Mouse (Mus musculus) forebrain, embryonic 13.5 days (tissue): ENCODE measurements around the gene Rsph9. TPM values are rescaled to one million over a fixed set of nuclear protein-coding genes. Genes with fewer than 3 reads are reported as not detected.
A peak's percentile ranks its signal among the peaks of the same experiment; 100 is the strongest.

ENCODE experiments used
- ATAC-seq: fragments of 200-750 bp; cut with Nextera tagmentation; 2 replicates; pipeline ENCODE4 v1.8.0; 2017
- H3K27ac ChIP-seq: fragments of 300-500 bp; sonication (generic); 2 replicates; pipeline ENCODE4 v1.5.1; 2015; ENCODE audit warnings: inconsistent platforms, mild to moderate bottlenecking, moderate library complexity
- H3K27me3 ChIP-seq: fragments of 300-500 bp; sonication (generic); 2 replicates; pipeline ENCODE4 v1.6.1; 2015; ENCODE audit warnings: mild to moderate bottlenecking, inconsistent platforms
- H3K36me3 ChIP-seq: fragments of 300-500 bp; sonication (generic); 2 replicates; pipeline ENCODE4 v1.6.1; 2015; ENCODE audit warnings: mild to moderate bottlenecking, inconsistent platforms; ENCODE audit not compliant: poor library complexity, severe bottlenecking
- H3K4me1 ChIP-seq: fragments of 300-500 bp; sonication (generic); 2 replicates; pipeline ENCODE4 v1.6.1; 2015; ENCODE audit warnings: inconsistent platforms
- H3K4me2 ChIP-seq: fragments of 300-500 bp; sonication (generic); 2 replicates; pipeline ENCODE4 v1.6.1; 2015; ENCODE audit warnings: inconsistent platforms, mild to moderate bottlenecking, moderate library complexity
- H3K4me3 ChIP-seq: fragments of 300-500 bp; sonication (generic); 2 replicates; pipeline ENCODE4 v1.5.1; 2015; ENCODE audit warnings: mild to moderate bottlenecking, inconsistent platforms
- H3K9ac ChIP-seq: fragments of 300-500 bp; sonication (generic); 2 replicates; pipeline ENCODE4 v1.6.1; 2015; ENCODE audit warnings: mild to moderate bottlenecking, inconsistent platforms
- H3K9me3 ChIP-seq: fragments of 300-500 bp; sonication (generic); replicated peaks from 2 replicates; pipeline ENCODE4 v1.6.1; 2016; ENCODE audit warnings: inconsistent platforms
- WGBS: fragments of 180-500 bp; shearing (Covaris S2); methylation state at CpG from one replicate; pipeline ENCODE4 v1.1.7; 2015; 5-methylcytosine and 5-hydroxymethylcytosine counted together
- polyA plus RNA-seq: library from polyadenylated mRNA; unstranded; fragments of >200 nt; fragmentation: Nextera tagmentation; extraction: Ambion mirVana; gene quantifications from 2 replicates; pipeline ENCODE4 v1.2.1, GENCODE M21; 2015

Gene Rsph9
- polyA plus RNA-seq, 1 experiment from 2014 or later = 22.1 TPM

DNA sequence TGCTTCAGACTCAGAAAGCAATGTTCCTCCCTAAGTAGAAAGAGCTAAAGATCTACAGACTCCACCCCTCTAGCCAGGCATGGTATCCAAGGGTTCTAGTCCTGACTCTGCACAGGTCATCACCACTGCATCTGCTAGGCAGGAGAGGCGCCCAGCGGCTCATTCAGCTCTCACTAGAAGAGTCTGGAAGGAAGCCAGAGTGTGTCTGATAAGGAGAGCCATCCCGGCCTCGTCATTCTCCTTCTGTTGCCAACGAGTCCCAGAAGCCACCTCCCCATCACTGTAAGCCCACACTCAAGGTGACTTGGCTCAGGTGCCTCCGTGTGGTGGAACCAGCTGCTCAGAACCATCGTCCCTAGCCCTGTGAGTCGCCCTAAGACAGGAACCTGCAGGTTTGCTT, 11.2 kb downstream of the Rsph9 start:
- H3K4me1 ChIP-seq = no peaks in the 10 kb centered on the region
- ATAC-seq = no peak
- H3K4me2 ChIP-seq = no peak overlapping the region
- H3K9me3 ChIP-seq = no peaks in the 10 kb centered on the region
- H3K4me3 ChIP-seq = no peak overlapping the region
- H3K27me3 ChIP-seq = no peaks in the 10 kb centered on the region
- no peak overlapping the region for H3K9ac ChIP-seq
- peaks cover 33% of the 10 kb centered on the region for H3K36me3 ChIP-seq
- H3K27ac ChIP-seq = no peak overlapping the region
- WGBS = 76% methylated on average over 8 of the region's 8 CpGs

DNA sequence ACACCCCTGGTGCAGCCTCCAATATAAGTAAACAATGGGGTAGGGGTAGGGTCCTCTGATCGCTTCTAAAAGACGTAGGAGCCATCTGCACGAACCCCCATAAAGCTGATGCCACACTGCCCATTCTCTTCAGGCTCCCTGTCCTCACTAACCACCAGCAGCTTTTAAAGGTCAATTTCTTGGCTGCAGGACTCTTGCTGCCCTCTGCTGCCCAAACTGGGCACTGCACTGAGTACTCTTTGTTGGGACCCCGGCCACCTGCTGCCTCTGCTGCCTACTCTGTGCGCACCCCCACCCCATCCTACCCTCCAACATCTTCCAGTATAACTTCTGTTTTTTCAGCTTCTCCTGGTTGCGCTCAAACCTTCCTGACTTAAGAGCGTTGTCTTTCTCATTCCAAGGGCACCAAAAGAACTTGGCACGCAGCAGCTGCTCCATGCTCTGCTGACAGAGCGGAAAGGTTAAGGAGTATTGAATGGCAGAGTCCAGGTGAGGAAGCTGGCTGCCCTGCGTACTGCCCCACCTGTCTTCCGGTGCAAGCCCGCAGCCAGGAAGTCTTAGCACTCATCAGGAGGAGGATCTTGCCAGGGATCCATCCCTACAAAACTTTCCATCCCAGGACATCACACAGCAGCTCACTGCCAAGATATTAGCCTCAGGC, 11.8 kb downstream of the Rsph9 start:
- peak; percentile 48; the same call in 1 of the 2 replicates for ATAC-seq
- no peak overlapping the region for H3K9ac ChIP-seq
- no peak overlapping the region for H3K27ac ChIP-seq
- no peaks in the 10 kb centered on the region for H3K9me3 ChIP-seq
- 16% methylated on average over 12 of the region's 12 CpGs for WGBS
- no peaks in the 10 kb centered on the region for H3K27me3 ChIP-seq
- H3K4me3 ChIP-seq = no peak overlapping the region
- peaks cover 40% of the 10 kb centered on the region for H3K36me3 ChIP-seq
- no peak overlapping the region for H3K4me2 ChIP-seq
- no peaks in the 10 kb centered on the region for H3K4me1 ChIP-seq

DNA sequence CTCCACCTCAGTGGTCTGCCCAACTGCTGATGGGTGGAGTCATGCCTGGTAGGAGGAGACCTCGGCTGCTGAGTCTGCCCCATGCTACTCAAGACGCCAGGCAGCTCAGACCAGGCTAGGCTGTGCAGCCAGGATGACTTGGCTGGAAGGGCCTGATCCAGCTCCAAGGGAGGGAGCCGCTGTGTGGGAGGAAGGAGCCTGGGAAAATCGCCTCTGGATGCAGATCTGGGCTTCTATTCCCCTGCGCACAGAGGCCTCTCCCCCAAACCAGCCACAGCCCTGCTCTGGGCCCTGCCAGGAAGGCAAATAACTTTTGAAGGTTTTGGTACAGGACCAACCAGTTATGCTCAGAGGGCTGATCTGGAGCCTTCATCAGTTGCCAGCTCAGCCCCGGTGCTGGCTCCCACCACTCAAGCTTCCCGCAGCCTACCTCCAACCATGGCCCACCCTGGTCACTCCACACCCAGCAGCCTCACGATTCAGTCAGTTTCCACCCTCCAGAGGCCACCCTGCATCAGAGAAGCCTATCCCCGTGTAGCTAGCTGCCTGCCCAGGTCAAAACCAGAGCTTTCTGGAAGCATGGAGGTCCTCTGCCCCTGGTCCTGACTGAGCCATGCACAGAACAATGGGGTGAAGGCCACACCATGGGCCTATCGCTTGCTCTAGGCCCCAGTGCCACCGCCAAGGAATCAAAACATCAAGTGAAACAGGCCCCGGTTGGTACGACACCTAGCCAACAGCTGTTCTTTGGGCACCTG, 14.1 kb downstream of the Rsph9 start:
- H3K4me3 ChIP-seq = no peak overlapping the region
- no peaks in the 10 kb centered on the region for H3K27me3 ChIP-seq
- H3K9me3 ChIP-seq = no peaks in the 10 kb centered on the region
- no peak overlapping the region for H3K4me2 ChIP-seq
- WGBS = 81% methylated on average over 13 of the region's 13 CpGs
- ATAC-seq = no peak
- no peak overlapping the region for H3K27ac ChIP-seq
- no peak overlapping the region for H3K9ac ChIP-seq
- H3K36me3 ChIP-seq = peaks cover 55% of the 10 kb centered on the region
- H3K4me1 ChIP-seq = no peaks in the 10 kb centered on the region

DNA sequence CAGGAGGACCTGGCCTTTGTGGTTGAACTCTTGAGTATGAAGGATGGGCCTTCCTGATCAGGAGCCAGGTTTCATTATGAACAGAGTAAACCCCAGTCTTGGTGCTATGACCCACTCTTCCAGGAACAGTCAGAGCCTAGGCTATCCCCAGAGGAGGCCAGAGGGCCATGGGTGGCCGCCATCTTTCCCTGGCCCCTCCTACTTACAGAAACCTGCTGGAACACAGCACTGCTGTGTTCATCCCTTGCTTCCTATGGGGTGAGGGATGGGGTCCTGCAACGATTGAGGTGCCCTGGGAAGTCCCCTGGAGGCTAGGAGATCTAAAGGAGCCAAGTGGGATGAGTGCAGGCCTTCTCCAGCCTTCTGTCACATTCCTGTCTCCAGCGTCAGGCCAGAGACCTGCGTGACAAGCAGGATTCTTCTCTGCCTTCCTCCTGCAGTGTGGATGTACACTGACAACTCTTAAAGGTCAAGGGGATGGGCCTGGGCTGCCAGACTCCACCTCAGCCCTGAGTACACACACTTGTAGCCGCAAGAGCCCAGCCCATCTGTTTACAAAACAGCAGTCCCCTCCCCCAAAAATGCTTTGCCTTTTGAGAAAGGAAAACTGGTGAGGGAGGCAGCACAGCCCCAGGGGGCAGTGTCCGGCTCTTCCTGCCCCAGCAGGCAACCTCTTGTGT, 16.1 kb downstream of the Rsph9 start:
- no peak overlapping the region for H3K27ac ChIP-seq
- no peaks in the 10 kb centered on the region for H3K4me1 ChIP-seq
- WGBS = 79% methylated on average over 6 of the region's 6 CpGs
- H3K9ac ChIP-seq = no peak overlapping the region
- H3K36me3 ChIP-seq = peaks cover 75% of the 10 kb centered on the region
- ATAC-seq = no peak
- no peak overlapping the region for H3K4me2 ChIP-seq
- H3K9me3 ChIP-seq = no peaks in the 10 kb centered on the region
- no peaks in the 10 kb centered on the region for H3K27me3 ChIP-seq
- H3K4me3 ChIP-seq = no peak overlapping the region

DNA sequence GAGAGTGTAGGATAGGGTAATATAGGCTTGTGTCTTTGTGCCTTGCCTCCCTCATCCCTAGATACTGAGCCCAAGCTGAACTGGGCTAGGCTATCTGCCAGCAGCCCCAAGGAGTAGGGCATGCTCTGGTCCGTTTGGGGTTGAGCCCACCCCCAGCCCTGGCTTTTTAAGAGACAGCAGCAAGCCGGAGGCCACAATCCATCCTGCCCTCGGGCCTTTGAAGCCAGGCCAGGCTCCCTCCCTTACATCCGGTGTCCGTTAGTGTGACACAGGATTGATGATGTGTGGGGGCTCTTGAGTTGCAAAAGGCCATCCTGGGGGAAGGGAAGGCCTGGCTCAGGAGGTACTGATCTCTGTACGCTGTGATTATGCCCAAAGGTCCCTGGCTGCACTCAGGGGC, 17.4 kb downstream of the Rsph9 start:
- H3K4me1 ChIP-seq = no peaks in the 10 kb centered on the region
- H3K4me3 ChIP-seq = no peak overlapping the region
- H3K27ac ChIP-seq = no peak overlapping the region
- no peak for ATAC-seq
- peaks cover 89% of the 10 kb centered on the region for H3K36me3 ChIP-seq
- no peak overlapping the region for H3K9ac ChIP-seq
- no peaks in the 10 kb centered on the region for H3K27me3 ChIP-seq
- no peak overlapping the region for H3K4me2 ChIP-seq
- 89% methylated on average over 6 of the region's 6 CpGs for WGBS
- H3K9me3 ChIP-seq = no peaks in the 10 kb centered on the region

DNA sequence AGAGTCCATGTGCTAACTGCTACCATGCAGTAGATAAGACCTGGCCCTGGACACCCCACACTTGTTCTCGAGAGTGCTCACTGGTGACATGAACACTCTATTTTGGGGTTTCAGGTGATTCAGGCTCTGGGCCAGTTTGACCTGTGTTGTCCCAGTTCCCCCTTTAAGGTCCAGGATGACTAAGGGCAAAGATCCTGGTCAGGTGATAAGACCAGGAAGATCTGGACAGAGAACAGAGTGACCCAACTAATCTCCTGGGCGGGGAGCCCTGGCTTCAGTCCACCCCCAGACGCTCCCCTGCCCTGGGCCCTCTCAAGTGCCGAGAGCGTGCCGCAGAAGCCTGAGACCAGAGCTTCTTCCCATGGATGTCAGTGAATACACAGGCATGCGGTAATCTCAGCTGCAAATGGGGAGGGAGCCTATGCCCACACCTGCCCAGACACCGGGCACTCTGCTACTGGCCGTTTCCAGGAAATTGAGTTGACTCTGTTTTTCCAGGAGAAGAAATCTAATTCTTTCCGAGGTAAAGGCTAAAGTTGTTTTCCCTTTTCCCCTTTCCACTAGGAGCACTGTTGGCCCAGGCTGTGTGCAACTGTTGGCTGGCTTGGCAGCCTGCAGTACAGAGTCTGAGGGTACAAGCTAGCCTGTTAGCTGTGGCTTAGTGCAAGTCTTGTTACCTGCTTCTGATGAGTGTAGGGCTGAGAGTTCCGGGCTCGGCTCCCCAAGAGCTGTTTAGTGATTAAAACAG, 19.9 kb downstream of the Rsph9 start:
- Histone ChIP-seq H3K27ac (no peak overlapping the region), H3K9me3 (no peaks in the 10 kb centered on the region), H3K27me3 (no peaks in the 10 kb centered on the region), H3K36me3 (peaks cover 91% of the 10 kb centered on the region), H3K4me2 (no peak overlapping the region), H3K4me3 (no peak overlapping the region), H3K9ac (no peak overlapping the region), H3K4me1 (no peaks in the 10 kb centered on the region)
- no peak for ATAC-seq
- WGBS = 93% methylated on average over 12 of the region's 12 CpGs

DNA sequence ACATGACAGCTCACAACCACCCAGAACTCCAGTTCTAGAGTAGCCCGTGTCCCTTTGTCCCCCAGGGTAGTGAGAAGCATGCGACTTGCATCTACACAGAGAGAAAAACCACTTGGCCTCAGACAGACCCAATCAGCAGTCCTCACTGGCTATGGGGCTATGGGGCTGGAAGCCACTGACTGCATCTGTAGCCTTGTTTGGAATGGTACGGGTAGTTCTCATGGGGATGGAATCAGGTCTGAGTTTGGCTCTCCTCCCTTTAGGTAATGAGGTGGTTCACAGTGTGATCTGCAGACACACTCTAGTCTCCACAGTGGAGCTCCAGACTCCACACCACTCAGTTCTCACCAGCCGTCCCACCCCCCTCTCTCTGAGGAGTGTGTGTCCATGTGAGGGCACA, 20.7 kb downstream of the Rsph9 start:
- H3K36me3 ChIP-seq = peaks cover 91% of the 10 kb centered on the region
- WGBS = 94% methylated on average over 4 of the region's 4 CpGs
- no peak overlapping the region for H3K9ac ChIP-seq
- no peak overlapping the region for H3K27ac ChIP-seq
- H3K4me3 ChIP-seq = no peak overlapping the region
- no peaks in the 10 kb centered on the region for H3K4me1 ChIP-seq
- ATAC-seq = no peak
- no peaks in the 10 kb centered on the region for H3K27me3 ChIP-seq
- no peaks in the 10 kb centered on the region for H3K9me3 ChIP-seq
- no peak overlapping the region for H3K4me2 ChIP-seq

DNA sequence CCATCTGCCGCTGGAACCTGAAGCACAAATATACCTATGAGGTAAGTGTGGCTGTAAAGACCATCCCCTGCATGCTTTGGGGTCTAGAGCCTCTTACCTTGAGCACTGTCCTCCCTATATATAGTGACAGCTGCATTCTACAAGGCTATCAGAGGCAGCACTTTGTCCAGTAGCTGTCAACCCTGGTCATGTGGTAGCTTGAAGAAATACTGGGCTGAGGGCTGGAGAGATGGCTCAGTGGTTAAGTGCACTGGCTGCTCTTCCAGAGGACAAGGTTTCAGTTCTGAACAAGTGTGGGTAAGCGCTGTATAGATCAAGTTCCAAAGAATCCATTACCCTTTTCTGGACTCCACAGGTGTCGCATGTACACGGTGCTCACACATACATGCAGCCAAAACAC, 21.2 kb downstream of the Rsph9 start:
- no peak overlapping the region for H3K4me2 ChIP-seq
- no peaks in the 10 kb centered on the region for H3K4me1 ChIP-seq
- H3K27me3 ChIP-seq = no peaks in the 10 kb centered on the region
- no peak for ATAC-seq
- no peaks in the 10 kb centered on the region for H3K9me3 ChIP-seq
- no peak overlapping the region for H3K4me3 ChIP-seq
- WGBS = 98% methylated on average over 4 of the region's 4 CpGs
- H3K9ac ChIP-seq = no peak overlapping the region
- peaks cover 91% of the 10 kb centered on the region for H3K36me3 ChIP-seq
- H3K27ac ChIP-seq = no peak overlapping the region

DNA sequence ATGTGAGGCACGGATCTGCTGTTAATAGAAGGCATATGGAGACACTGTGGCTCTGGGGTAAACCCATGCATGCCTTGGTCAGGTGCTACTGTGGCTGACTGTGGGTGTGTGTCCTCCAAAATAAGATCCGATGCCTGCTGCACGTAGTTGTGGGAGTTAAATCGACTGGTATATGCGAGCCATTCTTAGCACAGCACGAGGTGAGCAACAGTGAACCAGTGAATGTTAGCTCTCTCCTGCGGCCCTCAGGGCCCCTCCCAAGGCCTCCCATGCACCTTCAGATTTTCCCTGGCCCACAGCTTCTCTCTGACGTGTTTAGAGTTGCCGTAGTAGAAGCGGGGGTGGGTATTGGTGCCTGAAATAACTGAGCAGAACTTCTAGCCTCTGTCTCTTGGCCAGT, 24.4 kb downstream of the Rsph9 start:
- Histone ChIP-seq H3K9me3 (no peaks in the 10 kb centered on the region), H3K36me3 (peaks cover 69% of the 10 kb centered on the region)

DNA sequence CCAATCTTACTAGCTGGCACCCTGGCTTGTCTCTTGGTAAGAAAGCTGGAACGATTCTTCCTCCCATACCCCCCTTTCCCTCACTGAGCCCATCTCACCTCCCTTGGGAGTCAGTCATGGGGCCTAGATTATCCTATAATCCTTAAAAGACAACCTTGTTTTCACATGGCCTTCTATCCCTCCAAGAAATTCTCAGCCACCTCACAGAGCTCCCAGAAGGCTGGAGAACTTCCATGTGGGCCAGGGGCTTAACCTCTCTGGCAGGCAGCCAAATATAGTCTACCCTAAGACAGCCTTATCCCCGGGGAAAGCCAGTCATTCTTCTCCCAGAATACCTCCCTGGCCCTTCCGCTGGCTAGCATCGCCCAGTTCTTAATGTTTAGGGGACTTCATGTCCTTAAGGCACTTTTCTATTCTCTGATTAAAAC, 25.6 kb downstream of the Rsph9 start:
- Histone ChIP-seq H3K27me3 (no peaks in the 10 kb centered on the region), H3K27ac (no peak overlapping the region), H3K36me3 (peaks cover 60% of the 10 kb centered on the region), H3K4me1 (no peaks in the 10 kb centered on the region), H3K9ac (no peak overlapping the region), H3K4me2 (no peak overlapping the region), H3K4me3 (no peak overlapping the region), H3K9me3 (no peaks in the 10 kb centered on the region)
- no peak for ATAC-seq
- WGBS = 74% methylated on average over 4 of the region's 4 CpGs

More for the DNA sequence above, 24.4 kb downstream of the Rsph9 start:
- Histone ChIP-seq H3K9ac (no peak overlapping the region), H3K27me3 (no peaks in the 10 kb centered on the region), H3K4me3 (no peak overlapping the region), H3K4me2 (no peak overlapping the region), H3K27ac (no peak overlapping the region), H3K4me1 (no peaks in the 10 kb centered on the region)
- no peak for ATAC-seq
- WGBS = 91% methylated on average over 10 of the region's 10 CpGs

DNA sequence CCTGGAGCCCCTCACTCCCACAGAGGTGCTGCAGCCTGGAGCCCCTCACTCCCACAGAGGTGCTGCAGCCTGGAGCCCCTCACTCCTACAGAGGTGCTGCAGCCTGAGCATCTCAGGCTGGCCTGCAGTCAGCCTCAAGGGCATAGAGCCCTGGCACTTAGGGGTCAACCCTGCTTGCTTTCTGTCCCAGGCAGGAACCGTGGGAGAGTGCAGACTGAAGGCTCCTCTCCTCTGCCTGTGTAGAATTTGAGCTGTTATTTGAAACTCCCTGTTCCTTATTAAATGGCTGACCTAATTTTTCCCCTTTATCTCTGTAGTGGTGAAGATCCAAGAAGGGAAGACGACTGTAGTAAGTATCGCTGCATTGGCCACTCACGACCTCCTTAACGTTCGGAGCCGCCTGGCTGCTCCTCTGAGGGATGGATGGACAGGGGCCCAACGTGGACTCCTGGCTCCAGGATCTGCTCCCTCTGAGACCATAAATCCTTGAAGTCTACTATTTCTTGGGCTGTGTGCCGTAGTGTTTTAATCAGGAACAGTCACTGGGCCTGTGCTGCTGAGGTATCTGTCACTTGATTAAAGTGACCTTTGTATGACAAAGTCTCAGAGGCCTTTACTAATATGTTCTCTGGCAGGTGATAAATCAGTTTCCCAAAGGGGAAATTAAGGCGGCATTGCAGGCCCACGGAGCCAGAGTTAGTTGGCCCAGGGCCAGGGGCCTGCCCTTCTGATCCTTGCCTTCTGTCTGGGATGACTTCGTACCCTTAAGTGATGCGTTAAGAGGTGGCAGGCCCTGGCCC, 26.2 kb downstream of the Rsph9 start:
- H3K36me3 ChIP-seq = peaks cover 56% of the 10 kb centered on the region
- WGBS = 92% methylated on average over 13 of the region's 13 CpGs

More for the DNA sequence above, 26.2 kb downstream of the Rsph9 start:
- Histone ChIP-seq H3K4me3 (no peak overlapping the region), H3K4me2 (no peak overlapping the region), H3K27me3 (no peaks in the 10 kb centered on the region), H3K4me1 (no peaks in the 10 kb centered on the region), H3K9ac (no peak overlapping the region), H3K9me3 (no peaks in the 10 kb centered on the region), H3K27ac (no peak overlapping the region)
- ATAC-seq = no peak
